Mouse (Mus musculus) liver, embryonic 14.5 days (tissue): Measurements from ENCODE around the gene Fhit. TPM values are rescaled to one million over a fixed set of nuclear protein-coding genes. Genes with fewer than 3 reads are reported as not detected.

Source experiments
- ATAC-seq: fragments of 200-750 bp; cut with Nextera tagmentation; 2 replicates; pipeline ENCODE4 v1.8.0; 2017; ENCODE audit warnings: moderate number of reproducible peaks, mild to moderate bottlenecking, moderate library complexity; ENCODE audit not compliant: insufficient read depth
- DNase-seq, 3 experiments: peaks; one replicate each; pipeline ENCODE4 v3.0.0-alpha.2; 2012 to 2013; ENCODE audit warnings: low read depth in 3 of 3, low spot score in 3 of 3
- H3K27ac ChIP-seq: fragments of 300-500 bp; sonication (generic); 2 replicates; pipeline ENCODE4 v1.5.1; 2014; ENCODE audit warnings: moderate library complexity, mild to moderate bottlenecking, control low read depth, inconsistent platforms
- H3K27me3 ChIP-seq: fragments of 300-500 bp; sonication (generic); 2 replicates; pipeline ENCODE4 v1.6.1; 2014; ENCODE audit warnings: mild to moderate bottlenecking, low read length, moderate library complexity; ENCODE audit not compliant: control insufficient read depth, insufficient read depth
- H3K36me3 ChIP-seq: fragments of 300-500 bp; sonication (generic); replicated peaks from 2 replicates; pipeline ENCODE4 v1.6.1; 2014; ENCODE audit warnings: low read depth; ENCODE audit not compliant: control insufficient read depth, insufficient read depth
- H3K4me1 ChIP-seq, 2 experiments: fragments of 200-500 bp in 1 of 2; fragments of 300-500 bp in 1 of 2; sonication (generic) in 1 of 2; replicated peaks; 2 replicates each; pipeline ENCODE4 v1.6.1; 2012 to 2014; ENCODE audit warnings: antibody characterized with exemption in 1 of 2, inconsistent platforms in 1 of 2, low read length in 1 of 2; ENCODE audit not compliant: control insufficient read depth in 2 of 2, insufficient read depth in 2 of 2
- H3K4me2 ChIP-seq: fragments of 300-500 bp; sonication (generic); 2 replicates; pipeline ENCODE4 v1.6.1; 2014; ENCODE audit warnings: low read depth, mild to moderate bottlenecking, control low read depth, moderate library complexity
- H3K4me3 ChIP-seq, 2 experiments: fragments of 200-500 bp in 1 of 2; fragments of 300-500 bp in 1 of 2; sonication (generic) in 1 of 2; 2 replicates each; pipeline ENCODE4 v1.5.1; 2012 to 2014; ENCODE audit warnings: low read depth in 2 of 2, low read length in 2 of 2, mild to moderate bottlenecking in 2 of 2, control low read depth in 1 of 2, inconsistent platforms in 1 of 2, moderate library complexity in 1 of 2; ENCODE audit not compliant: insufficient read depth in 1 of 2
- H3K9ac ChIP-seq: fragments of 300-500 bp; sonication (generic); replicated peaks from 2 replicates; pipeline ENCODE4 v1.6.1; 2014; ENCODE audit warnings: mild to moderate bottlenecking, control low read depth, moderate library complexity
- H3K9me3 ChIP-seq: fragments of 300-500 bp; sonication (generic); 2 replicates; pipeline ENCODE4 v1.6.1; 2016; ENCODE audit warnings: low read length, mixed read lengths; ENCODE audit not compliant: control insufficient read depth
- CTCF ChIP-seq: IDR thresholded peaks from 2 replicates; pipeline ENCODE4 v1.5.1; 2016; ENCODE audit warnings: antibody characterized with exemption, low read depth, control low read depth
- EP300 ChIP-seq: IDR thresholded peaks from 2 replicates; pipeline ENCODE4 v1.6.1; 2016; ENCODE audit warnings: antibody characterized with exemption, low read depth
- WGBS: fragments of 180-500 bp; shearing (Covaris S2); extraction: QIAGEN DNeasy Blood & Tissue Kit; methylation state at CpG from one replicate; pipeline ENCODE4 v1.1.7; 2014; ENCODE audit not compliant: insufficient replicate concordance; 5-methylcytosine and 5-hydroxymethylcytosine counted together
- polyA plus RNA-seq, 2 experiments: library from polyadenylated mRNA; depleted of rRNA in 1 of 2; stranded (reverse) in 1 of 2; unstranded in 1 of 2; fragments of >200 nt; fragmentation: Nextera tagmentation in 1 of 2; extraction: Ambion mirVana in 1 of 2; gene quantifications; 2 replicates each; pipeline versions ENCODE4 v1.2.1 to v1.2.3; 2012 to 2014

Gene Fhit
- polyA plus RNA-seq, 2 experiments: 1.4 to 1.9 TPM

- TF ChIP-seq EP300 (no peak), CTCF (no peak)
- DNase-seq (no peak), ATAC-seq (no peak)
- Histone ChIP-seq H3K9ac (no peak overlapping the region), H3K4me1 (no peaks in the 10 kb centered on the region), H3K27me3 (no peaks in the 10 kb centered on the region), H3K27ac (no peak overlapping the region), H3K9me3 (no peaks in the 10 kb centered on the region), H3K4me3 (no peak overlapping the region), H3K36me3 (no peaks in the 10 kb centered on the region), H3K4me2 (no peak overlapping the region)
- 64% methylated on average over 11 of the region's 11 CpGs for WGBS
These were observed 36.7 kb downstream of the Fhit start for GRCm38 (mm10) chr14:11125096-11125495.

GRCm38 (mm10) chr14:11119076-11119475, 42.8 kb downstream of the Fhit start:
- TF ChIP-seq EP300 (no peak), CTCF (no peak)
- no peak for DNase-seq

GRCm38 (mm10) chr14:11085596-11085995, 76.2 kb downstream of the Fhit start:
- Histone ChIP-seq H3K4me1 (no peaks in the 10 kb centered on the region), H3K27ac (no peak overlapping the region), H3K27me3 (no peaks in the 10 kb centered on the region), H3K9ac (no peak overlapping the region), H3K9me3 (no peaks in the 10 kb centered on the region), H3K36me3 (no peaks in the 10 kb centered on the region), H3K4me3 (no peak overlapping the region), H3K4me2 (no peak overlapping the region)
- DNase-seq: no peak
- TF ChIP-seq CTCF: no peak
- TF ChIP-seq EP300: no peak
- WGBS: 52% methylated on average over 3 of the region's 3 CpGs
- ATAC-seq: no peak

More at GRCm38 (mm10) chr14:11119076-11119475, 42.8 kb downstream of the Fhit start:
- 65% methylated on average over 6 of the region's 6 CpGs for WGBS
- H3K9ac ChIP-seq: no peak overlapping the region
- no peak overlapping the region for H3K4me2 ChIP-seq
- ATAC-seq: no peak
- no peaks in the 10 kb centered on the region for H3K36me3 ChIP-seq
- H3K27me3 ChIP-seq: no peaks in the 10 kb centered on the region
- no peak overlapping the region for H3K4me3 ChIP-seq
- no peak overlapping the region for H3K27ac ChIP-seq
- H3K4me1 ChIP-seq: no peaks in the 10 kb centered on the region
- H3K9me3 ChIP-seq: no peaks in the 10 kb centered on the region

DNA sequence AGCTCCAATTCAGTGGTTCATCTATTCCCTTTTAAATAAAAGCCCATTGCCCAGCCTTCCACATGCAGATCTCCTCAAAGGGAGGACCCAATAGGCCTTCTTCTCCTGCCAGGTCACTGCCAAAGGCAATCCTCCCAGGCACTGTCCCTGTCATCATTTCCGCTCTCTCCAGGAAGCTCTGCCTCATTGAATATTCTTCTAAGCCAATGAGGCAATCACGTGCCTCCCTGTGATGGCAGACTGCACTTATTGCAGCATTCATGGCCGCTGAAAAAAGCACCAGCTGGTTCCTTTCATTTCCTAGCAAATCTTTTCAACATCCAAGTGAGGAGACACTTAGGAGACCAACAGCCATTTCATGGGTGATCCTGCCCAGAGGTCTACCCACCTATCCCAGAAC, 77.9 kb downstream of the Fhit start:
- 46% methylated on average over 3 of the region's 3 CpGs for WGBS
- H3K27ac ChIP-seq: no peak overlapping the region
- no peak for TF ChIP-seq CTCF
- TF ChIP-seq EP300: no peak
- H3K4me1 ChIP-seq: no peaks in the 10 kb centered on the region
- H3K27me3 ChIP-seq: no peaks in the 10 kb centered on the region
- H3K4me2 ChIP-seq: no peak overlapping the region
- no peaks in the 10 kb centered on the region for H3K9me3 ChIP-seq
- H3K9ac ChIP-seq: no peak overlapping the region
- DNase-seq (no peak), ATAC-seq (no peak)
- H3K36me3 ChIP-seq: no peaks in the 10 kb centered on the region
- H3K4me3 ChIP-seq: no peak overlapping the region

- 64% methylated on average over 5 of the region's 5 CpGs for WGBS
- H3K9me3 ChIP-seq: no peaks in the 10 kb centered on the region
- H3K27ac ChIP-seq: no peak overlapping the region
- no peak for DNase-seq
- TF ChIP-seq CTCF (no peak), EP300 (no peak)
- H3K4me3 ChIP-seq: no peak overlapping the region
- no peak overlapping the region for H3K4me2 ChIP-seq
- H3K9ac ChIP-seq: no peak overlapping the region
- H3K36me3 ChIP-seq: no peaks in the 10 kb centered on the region
- H3K4me1 ChIP-seq: no peaks in the 10 kb centered on the region
- no peak for ATAC-seq
- H3K27me3 ChIP-seq: no peaks in the 10 kb centered on the region
These were observed 78.4 kb downstream of the Fhit start for GRCm38 (mm10) chr14:11083462-11083861.

DNA sequence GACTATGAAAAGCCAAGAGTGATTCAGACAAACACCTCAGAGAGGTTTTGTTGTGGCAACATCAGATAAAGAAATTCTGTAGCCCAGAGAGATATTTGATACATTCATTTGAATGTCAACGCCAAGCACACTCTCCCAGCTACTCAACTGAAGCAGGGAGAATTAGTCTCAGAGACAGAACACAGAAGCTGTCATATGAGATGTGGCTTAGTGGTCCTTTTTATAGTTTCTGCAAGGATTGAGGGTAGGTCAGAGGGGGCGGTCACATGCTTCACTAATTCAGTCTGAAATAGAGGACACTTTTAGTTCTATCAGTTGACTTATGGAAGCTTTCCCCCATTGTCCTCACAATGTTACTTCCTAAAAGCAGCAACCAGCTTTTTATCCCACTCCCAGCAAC, 98.2 kb downstream of the Fhit start:
- no peaks in the 10 kb centered on the region for H3K36me3 ChIP-seq
- no peaks in the 10 kb centered on the region for H3K4me1 ChIP-seq
- DNase-seq (no peak), ATAC-seq (no peak)
- WGBS: 62% methylated on average over 2 of the region's 2 CpGs
- no peak overlapping the region for H3K4me2 ChIP-seq
- H3K4me3 ChIP-seq: no peak overlapping the region
- H3K9ac ChIP-seq: no peak overlapping the region
- no peaks in the 10 kb centered on the region for H3K9me3 ChIP-seq
- no peaks in the 10 kb centered on the region for H3K27me3 ChIP-seq
- no peak for TF ChIP-seq CTCF
- no peak for TF ChIP-seq EP300
- H3K27ac ChIP-seq: no peak overlapping the region
